Mouse (Mus musculus) fibroblast of lung, adult 2 months (primary cell): ENCODE measurements at regions not wholly inside any gene's neighbourhood (a gene's known extent, or its start where the extent isn't known, plus 50 kb on each side); places are given as distances from the start of the nearest gene placed in this dataset.
A peak's percentile ranks its signal among the peaks of the same experiment; 100 is the strongest.
"Not testable (repeated sequence)": the region's sequence is repeated elsewhere in the genome, so short reads cannot be mapped to it uniquely, and the experiment has no call there.

Experiments used
- DNase-seq: peaks from one replicate; pipeline ENCODE4 v3.0.0-alpha.2; 2011; ENCODE audit warnings: low read depth

- DNase-seq, result no peak
These were observed 611.2 kb downstream of the 5730507C01Rik start for GRCm38 (mm10) chr12:19125541-19125940.

- DNase-seq, result no peak
These were observed 661.3 kb downstream of the 5730507C01Rik start for GRCm38 (mm10) chr12:19175631-19176030.

GRCm38 (mm10) chr12:19192396-19192795 is 678.1 kb downstream of the 5730507C01Rik start:
- DNase-seq, result no peak

GRCm38 (mm10) chr12:19193041-19193440 is 678.7 kb downstream of the 5730507C01Rik start:
- DNase-seq, result not testable (repeated sequence)

GRCm38 (mm10) chr12:19223996-19224395 is 709.7 kb downstream of the 5730507C01Rik start:
- not testable (repeated sequence) for DNase-seq

- not testable (repeated sequence) for DNase-seq
These were observed 707.6 kb upstream of the Gm21863 start for GRCm38 (mm10) chr12:19246731-19247130.

- peak; percentile 7 for DNase-seq
These were observed 665.9 kb upstream of the Gm21863 start for GRCm38 (mm10) chr12:19288271-19288890.

- DNase-seq, result not testable (repeated sequence)
These were observed 665.3 kb upstream of the Gm21863 start for GRCm38 (mm10) chr12:19289038-19289437.

- DNase-seq, result not testable (repeated sequence)
These were observed 662.1 kb upstream of the Gm21863 start for GRCm38 (mm10) chr12:19292068-19292770.
